Mouse (Mus musculus): ENCODE measurements around the gene Ptprc. TPM values are rescaled to one million over a fixed set of nuclear protein-coding genes. Genes with fewer than 3 reads are reported as not detected.

Gene Ptprc
- polyA plus RNA-seq, 1 experiment: not detected

- H3ac ChIP-seq (ENCODE audit: control insufficient read depth, insufficient read length, low read depth): no peak overlapping the region
- no peaks in the 10 kb centered on the region for H3K79me2 ChIP-seq (ENCODE audit: control insufficient read depth, insufficient read depth)
- no peaks in the 10 kb centered on the region for H3K27me3 ChIP-seq (ENCODE audit: control insufficient read depth, insufficient read depth, insufficient read length)
- no peaks in the 10 kb centered on the region for H3K36me3 ChIP-seq (ENCODE audit: control insufficient read depth, insufficient read depth)
- H3K79me3 ChIP-seq (ENCODE audit: low read depth): no peaks in the 10 kb centered on the region
- no peak for TF ChIP-seq CTCF (IDR thresholded peaks at IDR 0.05; ENCODE audit: control insufficient read depth, insufficient read depth, insufficient read length)
- H3K4me3 ChIP-seq (ENCODE audit: insufficient read depth, poor library complexity, severe bottlenecking): no peak overlapping the region
These were observed 153.3 kb downstream of the Ptprc start for GRCm38 (mm10) chr1:138021962-138022917.

Other genes starting within 250 kb of the Ptprc start
- gene Atp6v1g3, start 98.0 kb upstream of the Ptprc start, polyA plus RNA-seq (2012; fragmentation: generic; extraction: Trizol): not detected